Mouse (Mus musculus) effector memory CD4-positive, alpha-beta T cell, adult 7 months (primary cell): Measurements from ENCODE around the gene Lhfpl1. TPM values are rescaled to one million over a fixed set of nuclear protein-coding genes. Genes with fewer than 3 reads are reported as not detected.

Experiments
- polyA plus RNA-seq: library from polyadenylated mRNA; unstranded; fragments of 100-300 nt; shearing (Covaris generic); gene quantifications from one replicate; pipeline ENCODE4 v1.2.1, GENCODE M21; 2017

Lhfpl1 gene
- polyA plus RNA-seq = not detected

DNA sequence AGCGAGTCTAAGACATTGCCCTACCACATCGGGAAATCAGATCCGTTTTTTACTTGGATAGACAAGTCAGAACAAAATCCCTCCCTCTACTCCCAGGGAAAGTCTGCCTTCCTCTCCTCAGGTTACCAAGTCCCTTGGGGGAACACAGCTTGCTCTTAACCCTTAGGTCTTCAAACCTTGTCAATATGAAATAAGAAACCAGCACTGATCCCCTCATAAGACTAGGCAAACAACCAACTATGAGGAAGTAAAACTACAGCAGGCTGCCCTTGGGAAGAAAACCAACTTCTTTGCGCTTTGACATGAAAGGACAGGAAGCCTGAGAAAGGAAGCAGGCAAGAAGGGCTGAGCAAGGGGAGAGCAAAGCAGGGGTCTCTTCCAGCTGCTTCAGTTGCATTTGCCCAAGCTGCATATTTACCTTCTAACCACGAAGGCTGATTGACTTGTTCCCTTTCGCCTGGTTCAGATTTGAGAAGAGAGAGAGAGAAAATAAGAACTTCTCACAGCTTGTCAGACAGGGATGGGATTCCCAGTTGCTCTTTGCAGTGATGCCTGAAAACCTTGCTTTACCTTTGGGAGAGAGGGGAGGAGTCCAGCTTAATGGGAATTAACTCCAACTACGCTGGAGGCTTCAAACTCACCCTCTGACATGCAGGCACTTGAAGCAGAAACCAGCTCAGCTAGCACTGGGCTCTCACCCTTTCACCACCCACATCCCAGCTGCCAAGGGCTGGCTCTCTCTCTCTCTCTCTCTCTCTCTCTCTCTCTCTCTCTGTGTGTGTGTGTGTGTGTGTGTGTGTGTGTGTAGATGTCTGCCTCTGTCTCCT lies at the start of gene Lhfpl1:
Gene Lhfpl1 (minus strand): TSS at position 713 of the 827 bp plus-strand sequence.

Other genes starting within 250 kb of the Lhfpl1 start
- gene Amot, start 156.1 kb upstream of the Lhfpl1 start, polyA plus RNA-seq = not detected